Mouse (Mus musculus): Measurements from ENCODE around the gene Zfp467.

DNA sequence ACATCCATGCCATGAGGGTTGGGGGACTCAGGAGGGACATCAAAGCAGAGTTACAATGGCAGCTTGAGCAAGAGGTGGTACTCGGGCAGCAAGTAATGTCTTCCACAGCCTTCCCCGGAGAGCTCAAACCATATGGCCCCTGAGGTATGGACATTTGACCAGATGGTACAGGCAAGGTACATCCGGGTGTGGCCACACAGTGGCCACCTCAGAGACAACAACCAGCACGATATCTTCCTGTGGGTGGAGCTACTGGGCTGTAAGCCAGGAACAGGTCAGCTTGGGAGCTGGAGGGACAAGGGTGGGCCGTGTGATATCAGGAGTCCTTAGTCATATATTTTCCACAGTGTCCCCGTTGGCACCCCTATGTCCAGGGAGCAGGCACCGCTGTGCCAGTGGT lies 21.9 kb upstream of the Zfp467 start:
- no peak for TF ChIP-seq CTCF (IDR thresholded peaks at IDR 0.05; ENCODE audit: insufficient read depth, low read length)
- TF ChIP-seq POLR2A (IDR thresholded peaks at IDR 0.05; ENCODE audit: borderline replicate concordance, extremely low read depth, low read depth, low read length), result no peak
